ENCODE assay signal across 8 mouse cellular contexts in genomic region chr11:113785406-113786171, GRCm38 (mm10). TPM values are rescaled to one million over a fixed set of nuclear protein-coding genes. Genes with fewer than 3 reads are reported as not detected.
DNase-seq lines count a peak whose midpoint lies in the region; ATAC-seq lines count a peak whose summit lies in the region.

No protein-coding gene starts in this region.

- H3K27ac ChIP-seq in forebrain, embryonic 12.5 days, result peak overlapping the region; percentile 99
- peak overlapping the region; percentile 97 for H3K27ac ChIP-seq in lung, embryonic 15.5 days

- peak; percentile 27 for DNase-seq in kidney, adult 11 months
- no peak for DNase-seq in kidney, adult 9 months
- peak; percentile 78 to 81 for DNase-seq in heart, postnatal 10 days
- peak; percentile 69 for DNase-seq in layer of hippocampus, adult 9-11 months
- peak; percentile 40 for DNase-seq in retina, postnatal 7 days (ENCODE audit: low read depth, low spot score)
- DNase-seq in cerebellum, adult 8-10 months, result no peak

- H3K27me3 ChIP-seq in forebrain, embryonic 12.5 days, result no peaks in the 10 kb centered on the region
- no peaks in the 10 kb centered on the region for H3K27me3 ChIP-seq in lung, embryonic 15.5 days

- no peaks in the 10 kb centered on the region for H3K36me3 ChIP-seq in forebrain, embryonic 12.5 days (replicated peaks)
- H3K36me3 ChIP-seq in lung, embryonic 15.5 days, result no peaks in the 10 kb centered on the region

- H3K4me3 ChIP-seq in forebrain, embryonic 12.5 days (replicated peaks), result peak overlapping the region; percentile 35
- H3K4me3 ChIP-seq in lung, embryonic 15.5 days, result peak overlapping the region; percentile 30

- H3K9ac ChIP-seq in forebrain, embryonic 12.5 days, result peak overlapping the region; percentile 58
- peak overlapping the region; percentile 25 for H3K9ac ChIP-seq in lung, embryonic 15.5 days

- WGBS in forebrain, embryonic 12.5 days, result under 1% methylated on average over 19 of the region's 19 CpGs
- WGBS in lung, embryonic 15.5 days, result 6% methylated on average over 19 of the region's 19 CpGs

- peak; percentile 89 for ATAC-seq in forebrain, embryonic 12.5 days (ENCODE audit: low FRiP score)
- ATAC-seq in lung, embryonic 15.5 days (ENCODE audit: borderline replicate concordance, extremely low read depth, low FRiP score, low TSS enrichment), result peak; percentile 76

- peak overlapping the region; percentile 56 for H3K4me2 ChIP-seq in forebrain, embryonic 12.5 days
- peak overlapping the region; percentile 61 for H3K4me2 ChIP-seq in lung, embryonic 15.5 days

- no peaks in the 10 kb centered on the region for H3K9me3 ChIP-seq in forebrain, embryonic 12.5 days
- no peaks in the 10 kb centered on the region for H3K9me3 ChIP-seq in lung, embryonic 15.5 days

- intact Hi-C loops in heart, postnatal 10 days (cut with DNase I), result loop anchor here (2.0 kb wide), 1 partner anchor 15 kb away; no protein-coding TSS in a partner anchor

- peaks cover 61% of the 10 kb centered on the region for H3K4me1 ChIP-seq in forebrain, embryonic 12.5 days
- H3K4me1 ChIP-seq in lung, embryonic 15.5 days, result peaks cover 79% of the 10 kb centered on the region

RNA-seq across cellular contexts. Expression of gene Cdc42ep4, which starts 33.9 kb away (rescaled TPM):
- polyA plus RNA-seq in forebrain, embryonic 12.5 days (2016; fragmentation: Nextera tagmentation; extraction: Ambion mirVana), result 109 and 113 TPM in 2 replicates
- total RNA-seq in heart, postnatal 10 days (2021), result 10 to 100 TPM; 23.6 to 33.0 TPM
- 122 TPM in 2 replicates for polyA plus RNA-seq in lung, embryonic 15.5 days (2015; fragmentation: Nextera tagmentation; extraction: Ambion mirVana)

Comparison
In these comparisons a context has a peak if more than half of its experiments do, and no peak if none do; other contexts are left out.
1. DNase-seq: peak in kidney, adult 11 months (single experiment), heart, postnatal 10 days (2 of 2), layer of hippocampus, adult 9-11 months (single experiment) and retina, postnatal 7 days (single experiment); none in kidney, adult 9 months (single experiment) and cerebellum, adult 8-10 months (single experiment).